Mouse (Mus musculus): ENCODE measurements around the gene Gab2. TPM values are rescaled to one million over a fixed set of nuclear protein-coding genes. Genes with fewer than 3 reads are reported as not detected.

Gab2 gene
- polyA plus RNA-seq, 1 experiment = 6.2 TPM

DNA sequence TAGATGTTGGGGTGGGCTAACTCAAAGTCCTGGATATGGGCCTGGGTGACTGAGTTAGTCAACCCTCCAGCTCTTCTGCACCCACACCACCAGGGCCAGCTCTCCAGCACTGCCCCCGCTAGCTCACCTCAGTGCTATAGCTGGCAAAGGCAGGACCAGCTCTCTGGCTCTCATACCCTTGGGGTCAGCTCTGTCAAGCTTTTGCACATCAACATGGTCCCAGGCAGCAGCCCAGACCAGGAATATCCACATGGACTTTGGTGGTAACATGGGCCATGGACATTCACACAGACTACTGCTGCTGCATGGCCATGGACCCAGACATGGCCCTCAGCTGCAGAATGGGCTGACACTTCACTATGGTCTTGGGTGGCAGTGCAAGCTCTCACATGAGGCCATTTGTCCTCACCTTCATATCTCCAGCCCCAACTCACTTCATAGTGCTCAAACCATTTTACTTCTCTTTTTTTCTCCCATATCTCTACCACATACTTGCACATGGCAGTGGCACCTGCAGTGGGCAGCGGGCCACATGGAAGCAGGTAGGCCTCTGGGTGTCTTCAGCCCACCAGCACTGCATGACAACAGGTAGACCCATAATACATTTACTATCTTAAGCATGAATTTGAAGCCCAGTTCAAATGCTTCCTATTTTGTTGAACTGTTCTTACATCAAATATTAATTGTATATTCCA lies 106.1 kb downstream of the Gab2 start:
- TF ChIP-seq POLR2A (IDR thresholded peaks at IDR 0.05; ENCODE audit: control insufficient read depth, extremely low read depth, insufficient read depth, low read length, poor library complexity) (no peak), CTCF (IDR thresholded peaks at IDR 0.05; ENCODE audit: borderline replicate concordance, control insufficient read depth, extremely low read depth, insufficient read depth, low read length, poor library complexity) (no peak)
- Histone ChIP-seq H3K4me1 (replicated peaks; ENCODE audit: control insufficient read depth, insufficient read depth, low read length) (no peaks in the 10 kb centered on the region), H3K4me3 (ENCODE audit: control insufficient read depth, insufficient read depth, low read length) (no peak overlapping the region), H3K36me3 (ENCODE audit: control insufficient read depth, insufficient read depth, low read length) (no peaks in the 10 kb centered on the region), H3K27ac (ENCODE audit: control insufficient read depth, insufficient read depth, low read length) (no peak overlapping the region), H3K27me3 (ENCODE audit: control insufficient read depth, insufficient read depth, low read length) (no peaks in the 10 kb centered on the region)
- WGBS = 98% methylated on average over 2 of the region's 2 CpGs
- no peak for DNase-seq

DNA sequence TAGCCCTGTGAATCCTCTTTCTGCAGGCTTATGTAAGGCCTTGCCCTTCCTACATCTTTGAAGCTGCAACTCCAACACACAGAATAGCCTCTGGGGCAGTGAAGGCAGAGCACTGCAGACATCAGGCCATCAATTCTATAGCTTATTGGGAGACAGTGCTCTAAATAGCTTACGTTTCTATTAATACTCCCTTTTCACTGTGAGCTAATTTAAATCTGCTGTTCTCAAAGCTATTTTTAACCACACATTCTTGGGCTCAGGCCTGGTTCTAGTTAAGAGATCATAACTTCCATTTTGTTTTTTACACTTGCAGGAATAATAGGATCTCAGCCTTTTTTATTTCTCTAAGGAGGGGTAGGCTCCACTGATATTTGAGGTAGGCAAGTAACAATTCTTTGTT lies 107.7 kb downstream of the Gab2 start:
- Histone ChIP-seq H3K27me3 (ENCODE audit: control insufficient read depth, insufficient read depth, low read length) (no peaks in the 10 kb centered on the region), H3K4me1 (replicated peaks; ENCODE audit: control insufficient read depth, insufficient read depth, low read length) (no peaks in the 10 kb centered on the region), H3K27ac (ENCODE audit: control insufficient read depth, insufficient read depth, low read length) (no peak overlapping the region), H3K4me3 (ENCODE audit: control insufficient read depth, insufficient read depth, low read length) (no peak overlapping the region), H3K36me3 (ENCODE audit: control insufficient read depth, insufficient read depth, low read length) (no peaks in the 10 kb centered on the region)
- whole genome bisulfite sequencing = 93% methylated on average over 1 of the region's 1 CpGs
- no peak for TF ChIP-seq POLR2A (IDR thresholded peaks at IDR 0.05; ENCODE audit: control insufficient read depth, extremely low read depth, insufficient read depth, low read length, poor library complexity)
- no peak for TF ChIP-seq CTCF (IDR thresholded peaks at IDR 0.05; ENCODE audit: borderline replicate concordance, control insufficient read depth, extremely low read depth, insufficient read depth, low read length, poor library complexity)
- DNase-seq = no peak

DNA sequence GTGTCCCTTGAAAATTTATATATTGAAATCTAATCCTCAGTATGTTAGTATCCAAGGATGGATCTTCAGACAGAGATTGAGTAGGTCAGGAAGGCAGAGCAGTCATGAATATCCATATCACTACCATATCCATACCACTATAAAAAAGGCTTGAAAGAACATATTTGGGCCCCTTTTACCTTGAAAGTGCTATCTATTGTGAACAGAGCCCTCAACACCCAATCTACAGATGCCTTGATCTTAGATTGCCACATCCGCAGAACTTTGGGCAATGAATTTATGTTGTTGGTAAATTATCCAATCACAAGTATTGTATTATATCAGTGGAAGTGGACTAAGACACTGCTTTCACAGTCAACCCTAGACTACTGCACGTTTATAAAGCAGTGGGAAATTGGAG lies 122.5 kb downstream of the Gab2 start:
- WGBS = 91% methylated on average over 2 of the region's 2 CpGs
- Histone ChIP-seq H3K4me1 (replicated peaks; ENCODE audit: control insufficient read depth, insufficient read depth, low read length) (no peaks in the 10 kb centered on the region), H3K4me3 (ENCODE audit: control insufficient read depth, insufficient read depth, low read length) (no peak overlapping the region), H3K36me3 (ENCODE audit: control insufficient read depth, insufficient read depth, low read length) (no peaks in the 10 kb centered on the region), H3K27me3 (ENCODE audit: control insufficient read depth, insufficient read depth, low read length) (no peaks in the 10 kb centered on the region), H3K27ac (ENCODE audit: control insufficient read depth, insufficient read depth, low read length) (no peak overlapping the region)
- no peak for TF ChIP-seq CTCF (IDR thresholded peaks at IDR 0.05; ENCODE audit: borderline replicate concordance, control insufficient read depth, extremely low read depth, insufficient read depth, low read length, poor library complexity)
- no peak for TF ChIP-seq POLR2A (IDR thresholded peaks at IDR 0.05; ENCODE audit: control insufficient read depth, extremely low read depth, insufficient read depth, low read length, poor library complexity)
- DNase-seq = no peak

DNA sequence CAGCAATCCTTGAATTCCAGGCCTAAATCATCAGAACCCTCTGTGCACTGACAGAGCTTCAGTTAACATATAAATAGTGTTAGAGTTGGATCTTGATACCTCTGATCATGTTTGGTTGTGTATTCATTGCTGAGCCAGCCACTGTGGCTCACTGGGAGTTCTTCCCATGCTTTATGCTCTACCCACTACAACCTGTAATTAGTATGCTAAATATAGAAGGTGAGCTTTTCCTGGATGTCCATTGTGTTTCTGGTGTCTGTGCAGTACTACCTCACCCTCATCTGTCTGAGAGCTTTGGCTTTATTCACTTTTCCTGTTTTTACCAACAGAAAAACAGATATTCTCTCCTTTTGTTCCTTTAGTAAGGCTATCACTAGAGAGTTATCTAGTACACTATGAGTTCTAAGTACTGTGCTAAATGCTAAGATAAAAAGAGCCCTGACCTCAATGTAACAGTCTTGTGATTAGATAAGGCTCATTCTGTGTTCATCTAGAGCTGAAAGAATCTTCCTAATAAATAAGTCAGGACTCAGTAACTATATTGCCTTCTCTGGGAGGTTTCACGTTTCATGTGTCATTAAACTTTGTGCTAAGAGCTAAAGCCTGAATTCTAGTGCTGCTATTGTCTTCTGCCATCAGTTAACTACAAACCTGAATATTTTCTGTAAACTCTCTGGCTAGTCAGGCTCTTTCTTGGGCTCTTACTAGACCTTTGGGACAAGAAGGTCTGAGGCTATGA lies 127.6 kb downstream of the Gab2 start:
- no peak overlapping the region for H3K27ac ChIP-seq (ENCODE audit: control insufficient read depth, insufficient read depth, low read length)
- no peak for DNase-seq
- H3K36me3 ChIP-seq (ENCODE audit: control insufficient read depth, insufficient read depth, low read length) = no peaks in the 10 kb centered on the region
- TF ChIP-seq POLR2A (IDR thresholded peaks at IDR 0.05; ENCODE audit: control insufficient read depth, extremely low read depth, insufficient read depth, low read length, poor library complexity) (no peak), CTCF (IDR thresholded peaks at IDR 0.05; ENCODE audit: borderline replicate concordance, control insufficient read depth, extremely low read depth, insufficient read depth, low read length, poor library complexity) (no peak)
- H3K4me3 ChIP-seq (ENCODE audit: control insufficient read depth, insufficient read depth, low read length) = no peak overlapping the region
- H3K27me3 ChIP-seq (ENCODE audit: control insufficient read depth, insufficient read depth, low read length) = no peaks in the 10 kb centered on the region
- H3K4me1 ChIP-seq (replicated peaks; ENCODE audit: control insufficient read depth, insufficient read depth, low read length) = no peaks in the 10 kb centered on the region
- WGBS = 92% methylated on average over 1 of the region's 1 CpGs

DNA sequence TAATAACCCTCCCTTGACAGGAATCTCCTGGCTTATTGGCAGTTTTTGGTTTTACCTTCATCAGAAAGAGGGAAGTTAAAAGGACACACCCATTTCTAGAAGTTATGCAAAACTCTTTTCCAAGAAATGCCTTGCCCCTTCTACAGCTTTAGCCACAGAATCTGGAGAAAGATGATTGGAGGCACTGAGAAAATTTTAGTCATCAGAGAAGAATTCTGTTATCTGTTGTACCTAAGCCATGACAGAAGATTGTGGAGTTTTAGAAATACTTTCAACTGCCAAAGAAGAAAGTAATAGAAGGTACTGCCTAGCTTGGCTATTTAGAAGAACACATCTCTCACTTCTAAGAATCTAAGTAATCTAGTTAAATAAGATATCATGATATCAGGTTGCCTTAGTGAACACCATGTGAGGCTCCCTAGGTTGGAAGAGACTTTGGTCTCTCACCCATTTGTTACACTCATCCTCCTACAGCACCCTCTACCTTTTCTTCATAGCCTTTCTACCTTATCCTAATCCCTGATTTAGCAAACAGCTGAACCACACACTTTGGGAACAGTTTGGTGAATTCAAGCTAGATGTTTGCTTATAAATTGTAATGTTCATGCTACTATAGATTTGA lies 128.8 kb downstream of the Gab2 start:
- Histone ChIP-seq H3K27ac (ENCODE audit: control insufficient read depth, insufficient read depth, low read length) (no peak overlapping the region), H3K36me3 (ENCODE audit: control insufficient read depth, insufficient read depth, low read length) (no peaks in the 10 kb centered on the region), H3K4me1 (replicated peaks; ENCODE audit: control insufficient read depth, insufficient read depth, low read length) (no peaks in the 10 kb centered on the region), H3K4me3 (ENCODE audit: control insufficient read depth, insufficient read depth, low read length) (no peak overlapping the region), H3K27me3 (ENCODE audit: control insufficient read depth, insufficient read depth, low read length) (no peaks in the 10 kb centered on the region)
- DNase-seq = no peak
- TF ChIP-seq POLR2A (IDR thresholded peaks at IDR 0.05; ENCODE audit: control insufficient read depth, extremely low read depth, insufficient read depth, low read length, poor library complexity) (no peak), CTCF (IDR thresholded peaks at IDR 0.05; ENCODE audit: borderline replicate concordance, control insufficient read depth, extremely low read depth, insufficient read depth, low read length, poor library complexity) (no peak)

DNA sequence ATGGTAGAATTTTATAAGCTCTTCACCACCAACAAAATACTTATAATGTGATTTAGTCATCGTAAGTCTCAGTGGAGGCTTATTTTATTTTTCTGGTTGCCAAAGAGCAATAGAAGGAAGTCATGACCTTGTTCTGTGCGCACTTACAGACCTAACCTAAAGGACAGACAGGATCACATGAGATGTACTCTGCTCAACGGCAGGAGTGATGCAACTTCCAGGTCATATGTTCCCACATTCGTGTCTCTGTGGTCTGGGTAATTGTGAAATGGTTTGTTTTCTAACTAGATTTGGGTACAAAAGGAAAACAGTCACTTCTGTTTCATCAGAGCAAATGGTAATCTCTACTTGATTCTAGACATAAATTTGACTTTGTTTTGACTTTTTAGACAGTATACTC lies 129.7 kb downstream of the Gab2 start:
- Histone ChIP-seq H3K36me3 (ENCODE audit: control insufficient read depth, insufficient read depth, low read length) (no peaks in the 10 kb centered on the region), H3K4me1 (replicated peaks; ENCODE audit: control insufficient read depth, insufficient read depth, low read length) (no peaks in the 10 kb centered on the region), H3K27me3 (ENCODE audit: control insufficient read depth, insufficient read depth, low read length) (no peaks in the 10 kb centered on the region), H3K4me3 (ENCODE audit: control insufficient read depth, insufficient read depth, low read length) (no peak overlapping the region), H3K27ac (ENCODE audit: control insufficient read depth, insufficient read depth, low read length) (no peak overlapping the region)
- DNase-seq = no peak
- TF ChIP-seq CTCF (IDR thresholded peaks at IDR 0.05; ENCODE audit: borderline replicate concordance, control insufficient read depth, extremely low read depth, insufficient read depth, low read length, poor library complexity) (no peak), POLR2A (IDR thresholded peaks at IDR 0.05; ENCODE audit: control insufficient read depth, extremely low read depth, insufficient read depth, low read length, poor library complexity) (no peak)
- WGBS = 20% methylated on average over 4 of the region's 4 CpGs
